Mouse (Mus musculus) MEL-GATA-1-ER (cell line): ENCODE results near the gene Map3k20.

Source experiments
- DNase-seq: peaks from one replicate; pipeline ENCODE4 v3.0.0-alpha.2; 2012; ENCODE audit warnings: low read depth; ENCODE audit errors: extremely low read depth

Map3k20 gene

DNA sequence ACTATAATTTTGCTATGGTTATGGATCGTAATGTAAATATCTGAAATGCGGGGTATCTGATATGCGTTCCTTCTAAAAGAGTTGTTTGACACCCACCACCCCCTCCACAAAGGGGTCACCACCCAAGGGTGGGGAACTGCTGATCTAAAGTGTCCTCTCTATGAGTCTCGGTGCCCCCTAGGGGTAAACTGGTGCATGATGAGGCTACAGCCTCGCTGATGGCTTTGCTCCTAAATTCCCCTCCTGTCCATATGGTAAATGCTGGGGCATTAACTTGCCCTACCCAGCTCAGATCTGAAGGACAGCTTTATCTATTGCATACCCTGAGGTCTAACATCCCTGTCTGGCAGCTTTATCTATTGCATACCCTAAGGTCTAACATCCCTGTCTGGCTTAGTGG lies 130.0 kb downstream of the Map3k20 start:
- no peak for DNase-seq

- DNase-seq, result no peak
Measured at GRCm38 (mm10) chr2:72416095-72417080, 131.0 kb downstream of the Map3k20 start.

DNA sequence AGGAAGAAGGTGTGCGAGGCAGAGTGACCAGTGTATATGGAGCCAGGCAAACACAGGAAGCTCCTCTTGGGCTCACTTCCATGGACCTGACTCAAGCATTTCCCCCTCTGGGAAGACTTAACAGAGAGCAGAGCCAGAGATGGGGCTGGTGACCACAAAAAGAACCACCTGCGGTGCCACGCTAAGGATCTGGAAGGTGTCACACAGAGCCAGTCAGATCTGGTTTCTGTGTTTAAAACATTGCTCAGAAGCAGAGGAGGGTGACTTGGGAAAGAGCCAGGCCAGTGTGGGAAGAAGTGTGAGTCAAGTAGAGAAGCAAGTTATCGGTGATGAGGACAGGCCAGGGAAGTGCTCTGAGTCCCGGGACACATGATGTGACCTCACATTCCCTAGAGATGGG lies 135.1 kb downstream of the Map3k20 start:
- no peak for DNase-seq

GRCm38 (mm10) chr2:72424656-72425055 lies 139.2 kb downstream of the Map3k20 start:
- DNase-seq, result no peak

- no peak for DNase-seq
Measured at GRCm38 (mm10) chr2:72426776-72427175, 141.3 kb downstream of the Map3k20 start.

DNA sequence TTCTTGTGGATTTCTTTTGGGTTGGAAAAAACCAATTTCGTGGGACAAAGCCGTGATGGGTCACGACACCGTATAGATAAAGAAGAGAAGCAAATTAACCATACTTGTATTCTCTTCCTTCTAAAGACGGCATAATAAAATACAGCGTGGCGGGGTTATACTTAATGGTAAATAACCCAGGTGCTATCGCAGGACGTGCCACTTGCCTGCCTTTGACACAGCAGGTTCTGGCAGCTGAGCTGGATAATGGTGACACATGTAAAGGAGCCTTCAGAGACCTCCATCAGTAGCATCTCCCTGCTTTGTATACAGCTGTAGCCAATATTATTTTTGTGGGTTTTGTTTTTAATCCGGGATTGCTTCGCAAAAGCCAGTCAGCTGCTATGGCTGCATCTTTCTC lies 141.9 kb downstream of the Map3k20 start:
- no peak for DNase-seq

DNA sequence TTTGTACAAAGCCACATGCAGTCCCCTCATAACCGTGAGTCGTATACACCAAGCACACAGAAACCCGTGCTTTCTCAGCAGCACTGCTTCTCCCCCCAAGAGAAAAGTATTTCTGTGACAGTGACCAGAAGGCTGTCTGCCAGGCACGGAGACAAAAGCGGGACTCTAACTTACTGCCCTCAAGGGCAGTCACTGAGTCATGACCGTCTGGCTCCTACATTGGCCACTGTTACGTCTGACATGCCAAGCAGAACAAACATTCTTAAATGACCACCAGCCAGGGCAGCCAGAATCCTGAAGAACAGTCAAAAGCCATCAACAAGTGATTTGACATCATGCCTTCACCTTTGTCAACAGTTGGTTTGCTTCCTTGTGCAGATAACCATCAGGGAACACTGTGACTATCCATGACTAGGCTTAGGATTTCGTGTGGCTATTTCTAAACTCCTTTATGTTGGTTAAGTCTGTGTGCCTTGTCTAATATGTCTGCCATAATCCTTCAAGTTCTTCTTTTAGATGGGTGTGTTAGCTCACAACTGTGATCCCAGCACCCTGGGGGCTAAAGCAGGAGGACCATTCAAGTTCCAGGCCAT lies 153.6 kb downstream of the Map3k20 start:
- DNase-seq, result no peak

DNA sequence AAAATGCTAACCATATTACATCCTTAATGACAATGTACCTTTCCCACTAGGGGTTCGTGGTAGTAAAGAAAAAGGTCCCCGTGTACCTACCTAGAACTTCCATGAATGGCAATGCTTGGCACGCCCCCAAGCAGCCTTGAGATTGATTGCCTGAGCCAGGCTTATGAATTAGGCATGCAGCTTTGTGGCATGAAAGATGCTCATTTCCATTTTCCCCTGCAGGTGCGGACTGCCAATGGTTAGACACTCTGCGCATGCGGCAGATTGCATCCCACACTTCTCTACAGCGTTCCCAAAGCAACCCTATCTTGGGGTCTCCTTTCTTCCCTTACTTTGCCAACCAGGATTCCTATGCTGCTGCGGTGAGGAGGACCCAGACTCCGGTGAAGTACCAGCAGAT lies 155.6 kb downstream of the Map3k20 start:
- no peak for DNase-seq

- no peak for DNase-seq
Measured at GRCm38 (mm10) chr2:72442825-72443224, 157.4 kb downstream of the Map3k20 start.

- DNase-seq, result peak; percentile 72
Measured at GRCm38 (mm10) chr2:72443960-72444359, 158.5 kb downstream of the Map3k20 start.

- no peak for DNase-seq
Measured at GRCm38 (mm10) chr2:72446106-72446505, 160.7 kb downstream of the Map3k20 start.

DNA sequence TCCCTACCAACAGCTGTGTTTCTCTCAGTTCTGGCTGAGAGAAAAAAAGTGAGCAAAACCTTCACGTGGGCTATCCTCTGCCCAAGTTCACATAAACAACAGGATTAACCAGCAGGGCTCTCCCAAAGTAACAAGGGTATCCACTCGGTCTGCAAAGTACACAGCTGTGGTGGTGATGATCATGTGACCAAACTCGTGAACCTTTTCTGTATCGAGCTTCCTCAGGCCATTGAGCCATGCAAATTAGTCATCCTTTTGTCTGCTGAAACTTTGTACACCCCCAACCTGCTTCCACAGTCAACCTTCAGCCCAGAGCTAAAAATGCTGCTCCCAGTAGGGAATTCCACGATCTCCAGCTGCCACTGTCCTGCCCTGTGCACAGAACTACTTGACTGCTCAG lies 161.2 kb downstream of the Map3k20 start:
- no peak for DNase-seq

DNA sequence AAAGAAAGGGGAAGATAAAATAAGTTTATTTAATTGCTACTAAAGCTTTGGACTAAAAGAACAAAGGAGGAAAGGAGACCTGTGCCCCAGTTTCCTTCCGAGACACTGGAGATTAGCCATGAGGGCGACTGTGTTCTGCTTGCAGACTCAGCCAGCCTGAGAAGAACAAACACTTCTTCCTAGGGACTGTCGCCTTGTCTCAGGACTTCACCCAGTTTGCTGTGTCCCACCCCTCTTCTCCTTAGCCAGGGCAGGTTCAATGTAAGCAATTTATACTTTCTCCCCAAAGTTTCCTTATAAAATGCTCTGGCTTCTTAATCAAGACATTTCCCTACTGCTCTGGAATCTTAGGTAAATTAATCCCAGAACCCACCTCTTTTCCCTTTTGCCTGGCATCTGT lies 168.1 kb downstream of the Map3k20 start:
- no peak for DNase-seq

DNA sequence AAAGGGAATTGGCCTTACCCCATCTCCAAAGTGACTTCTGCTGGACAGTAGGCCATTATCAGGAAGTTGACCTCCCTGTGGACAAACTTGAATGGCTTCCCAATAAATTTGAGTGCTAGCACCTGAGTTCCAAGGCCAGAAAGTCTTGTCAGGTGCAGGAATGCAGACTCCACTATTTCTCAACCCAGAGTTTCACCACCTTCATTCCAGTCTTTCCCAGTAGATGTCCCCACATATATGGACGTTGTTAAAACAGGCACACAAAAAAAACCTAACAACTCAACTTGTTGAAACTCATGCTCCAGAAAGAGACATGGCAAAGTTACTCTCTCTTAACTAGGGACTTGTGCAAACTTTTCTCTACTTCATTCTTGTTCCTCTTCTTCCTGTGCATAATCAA lies 170.8 kb downstream of the Map3k20 start:
- DNase-seq, result no peak

GRCm38 (mm10) chr2:72464376-72465014 lies 179.1 kb downstream of the Map3k20 start:
- peak; percentile 81 for DNase-seq

DNA sequence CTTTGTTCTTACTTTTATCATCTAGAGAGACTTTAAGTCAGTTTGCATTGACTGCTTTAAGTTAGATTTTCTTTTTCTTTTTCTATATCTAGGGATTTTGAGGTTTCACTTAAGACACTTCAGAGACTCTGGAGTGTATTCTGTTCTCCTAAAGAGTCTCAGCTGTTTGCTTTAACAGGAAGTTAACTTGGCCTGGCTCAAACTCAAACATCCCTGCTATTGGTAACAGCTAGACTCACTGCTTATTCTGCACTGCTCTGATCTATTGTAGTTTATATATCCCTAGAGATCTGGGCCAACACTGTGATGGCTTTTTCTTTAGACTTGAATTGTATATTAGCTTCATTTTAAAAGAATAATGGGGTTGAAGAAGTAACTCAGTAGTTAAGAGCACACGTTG lies 182.2 kb downstream of the Map3k20 start:
- no peak for DNase-seq

DNA sequence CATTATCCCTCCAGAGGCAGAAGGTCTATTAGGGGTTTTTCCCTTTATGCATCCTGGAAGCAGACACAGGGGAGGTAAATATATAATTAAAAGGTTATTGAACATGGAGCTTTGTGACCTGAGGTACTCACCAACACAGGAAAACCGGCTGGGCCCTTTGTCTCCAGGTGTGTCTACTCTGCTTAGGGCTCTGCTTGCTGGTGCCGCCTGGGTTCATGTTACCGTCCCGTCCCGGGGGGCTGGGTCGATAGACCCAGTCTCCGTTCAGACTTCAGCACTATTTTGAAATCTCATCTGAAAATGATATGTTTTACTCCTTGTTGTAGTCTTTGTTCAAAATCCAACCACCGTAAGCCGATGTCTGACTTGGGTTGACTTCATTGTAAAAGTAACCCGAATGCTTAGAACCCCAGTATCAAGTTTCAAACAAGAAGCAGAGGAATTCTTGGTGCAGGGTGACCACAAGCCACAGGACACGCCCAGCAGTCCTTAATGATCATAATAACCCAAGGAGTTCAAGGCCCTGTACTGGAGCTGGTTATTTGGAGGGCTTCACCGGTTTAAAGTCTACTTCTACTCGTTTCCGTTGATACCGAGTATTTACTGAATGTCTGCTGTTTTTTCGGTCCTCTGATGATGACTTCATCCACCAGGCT lies 186.1 kb downstream of the Map3k20 start:
- no peak for DNase-seq

- no peak for DNase-seq
Measured at GRCm38 (mm10) chr2:72474531-72475287, 189.3 kb downstream of the Map3k20 start.

- DNase-seq, result no peak
Measured at GRCm38 (mm10) chr2:72475423-72475796, 190.0 kb downstream of the Map3k20 start.

DNA sequence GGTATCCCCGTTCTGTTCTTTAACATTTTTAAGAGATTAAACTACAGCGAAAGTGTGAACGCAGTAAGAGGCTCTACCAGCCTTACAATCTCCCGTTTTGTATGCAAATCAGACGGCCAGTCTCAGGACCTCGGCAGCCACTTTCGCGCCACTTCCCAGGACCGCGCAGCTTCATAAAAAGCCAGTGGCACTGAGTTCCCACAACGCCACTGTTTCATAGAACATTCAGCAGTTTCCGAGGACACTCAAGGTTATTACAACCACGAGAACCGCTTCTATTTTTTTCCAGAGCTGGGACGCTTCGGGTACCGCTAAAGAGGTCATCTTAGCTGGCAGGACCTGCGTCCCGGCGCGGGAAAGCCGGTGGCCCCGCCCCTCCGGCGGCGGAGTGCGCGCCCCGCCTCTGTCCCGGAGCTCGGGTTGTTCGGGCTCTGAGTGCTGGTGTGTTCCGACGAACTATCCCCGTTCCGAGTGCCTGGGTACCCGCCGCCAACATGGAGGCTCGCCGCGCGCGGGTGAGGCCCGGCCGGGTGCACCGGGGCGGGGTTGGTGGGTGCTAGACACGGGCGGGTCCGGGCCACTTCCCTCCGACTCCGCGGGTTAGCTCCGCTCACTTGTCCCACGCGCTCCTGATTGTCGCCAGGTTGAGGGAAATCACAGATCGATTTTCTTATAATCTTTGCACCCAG lies 190.5 kb downstream of the Map3k20 start, which contains the start of gene Cdca7:
Gene Cdca7, plus strand, starts transcription at position 363 of the 689 bp plus-strand sequence.
- DNase-seq, result peak; percentile 86
